Mouse (Mus musculus) heart, postnatal 0 days (tissue): ENCODE data around the gene Plin2. TPM values are rescaled to one million over a fixed set of nuclear protein-coding genes. Genes with fewer than 3 reads are reported as not detected.

Experiments
- ATAC-seq: fragments of 200-750 bp; cut with Nextera tagmentation; 2 replicates; pipeline ENCODE4 v1.8.0; 2017; ENCODE audit warnings: low read depth, moderate number of reproducible peaks, moderate library complexity; ENCODE audit not compliant: insufficient read depth
- DNase-seq: peaks from one replicate; pipeline ENCODE4 v3.0.0-alpha.2; 2016; ENCODE audit warnings: low spot score
- H3K27ac ChIP-seq: fragments of 300-500 bp; sonication (generic); 2 replicates; pipeline ENCODE4 v1.5.1; 2014; ENCODE audit warnings: low read depth, mild to moderate bottlenecking
- H3K27me3 ChIP-seq: fragments of 300-500 bp; sonication (generic); 2 replicates; pipeline ENCODE4 v1.6.1; 2014; ENCODE audit warnings: low read length, mixed read lengths; ENCODE audit not compliant: control insufficient read depth, insufficient read depth
- H3K36me3 ChIP-seq: fragments of 300-500 bp; sonication (generic); replicated peaks from 2 replicates; pipeline ENCODE4 v1.6.1; 2014; ENCODE audit warnings: low read length, mixed read lengths; ENCODE audit not compliant: control insufficient read depth, insufficient read depth
- H3K4me1 ChIP-seq: fragments of 300-500 bp; sonication (generic); 2 replicates; pipeline ENCODE4 v1.6.1; 2014; ENCODE audit warnings: antibody characterized with exemption; ENCODE audit not compliant: control insufficient read depth, insufficient read depth
- H3K4me2 ChIP-seq: fragments of 300-500 bp; sonication (generic); 2 replicates; pipeline ENCODE4 v1.6.1; 2014; ENCODE audit warnings: low read depth, mild to moderate bottlenecking, low read length, moderate library complexity
- H3K4me3 ChIP-seq: fragments of 300-500 bp; sonication (generic); 2 replicates; pipeline ENCODE4 v1.5.1; 2014; ENCODE audit warnings: low read depth, low read length
- H3K9ac ChIP-seq: fragments of 300-500 bp; sonication (generic); replicated peaks from 2 replicates; pipeline ENCODE4 v1.6.1; 2014; ENCODE audit warnings: low read depth, low read length, mixed read lengths
- H3K9me3 ChIP-seq: fragments of 300-500 bp; sonication (generic); replicated peaks from 2 replicates; pipeline ENCODE4 v1.6.1; 2016; ENCODE audit warnings: low read length; ENCODE audit not compliant: control insufficient read depth
- CTCF ChIP-seq: IDR thresholded peaks from 2 replicates; pipeline ENCODE4 v1.5.1; 2016; ENCODE audit warnings: antibody characterized with exemption, control low read depth, low read depth
- EP300 ChIP-seq: IDR thresholded peaks from 2 replicates; pipeline ENCODE4 v1.6.1; 2016; ENCODE audit warnings: antibody characterized with exemption, low read depth
- WGBS: fragments of 180-500 bp; shearing (Covaris S2); extraction: QIAGEN DNeasy Blood & Tissue Kit; methylation state at CpG from one replicate; pipeline ENCODE4 v1.1.7; 2014; 5-methylcytosine and 5-hydroxymethylcytosine counted together
- polyA plus RNA-seq: library from polyadenylated mRNA; unstranded; fragments of >200 nt; fragmentation: Nextera tagmentation; extraction: Ambion mirVana; gene quantifications from 2 replicates; pipeline ENCODE4 v1.2.1, GENCODE M21; 2015
- total RNA-seq: library from RNA; depleted of rRNA; stranded (reverse); fragments of >200 nt; gene quantifications from 2 replicates; pipeline ENCODE4 v1.2.3, GENCODE M21; 2014; ENCODE audit warnings: low replicate concordance

Plin2 gene
- total and polyA plus RNA-seq, 2 experiments from 2014 or later = 63.9 to 92.3 TPM

DNA sequence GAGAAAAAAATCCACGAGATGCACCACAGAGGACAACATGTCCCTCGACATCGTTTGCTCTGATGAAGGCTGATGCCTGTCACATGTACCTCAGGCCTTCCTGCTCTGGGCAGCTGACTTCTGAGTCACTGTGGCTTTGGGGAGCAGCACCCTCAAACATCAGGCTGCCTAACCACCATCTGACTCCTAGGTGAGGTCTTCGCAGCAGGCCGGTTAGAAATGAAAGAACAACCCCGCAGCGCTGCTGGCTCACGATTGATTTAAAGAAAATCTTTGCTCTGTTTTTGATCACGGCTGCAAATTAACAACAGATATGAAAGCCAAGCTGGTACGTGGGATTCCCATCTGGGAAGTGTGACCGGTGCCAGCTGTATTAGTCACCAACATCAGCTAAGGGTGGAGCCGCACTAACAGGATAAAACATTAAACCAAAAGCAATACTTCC lies 42.9 kb upstream of the Plin2 start:
- no peak for ATAC-seq
- H3K4me1 ChIP-seq = 0 out of 2 replicates have a peak, but pooled peaks cover 8% of the 10 kb centered on the region
- peak overlapping the region; percentile 67; the same call in 1 of the 2 replicates for H3K27ac ChIP-seq
- H3K27me3 ChIP-seq = no peaks in the 10 kb centered on the region
- no peak for TF ChIP-seq CTCF
- no peak for TF ChIP-seq EP300
- 0 out of 2 replicates have a peak overlapping the region, but pooled peaks have one; percentile 20 for H3K9ac ChIP-seq
- H3K9me3 ChIP-seq = no peaks in the 10 kb centered on the region
- H3K36me3 ChIP-seq = no peaks in the 10 kb centered on the region
- WGBS = 71% methylated on average over 12 of the region's 12 CpGs
- no peak for DNase-seq
- 0 out of 2 replicates have a peak overlapping the region, but pooled peaks have one; percentile 25 for H3K4me2 ChIP-seq
- H3K4me3 ChIP-seq = no peak overlapping the region

GRCm38 (mm10) chr4:86710666-86711215 lies 40.9 kb upstream of the Plin2 start:
- H3K36me3 ChIP-seq = no peaks in the 10 kb centered on the region
- H3K4me3 ChIP-seq = no peak overlapping the region
- peak overlapping the region; percentile 53 for H3K27ac ChIP-seq
- 63% methylated on average over 4 of the region's 4 CpGs for WGBS
- DNase-seq = no peak
- H3K4me1 ChIP-seq = no peaks in the 10 kb centered on the region
- H3K27me3 ChIP-seq = no peaks in the 10 kb centered on the region
- no peak overlapping the region for H3K9ac ChIP-seq
- H3K9me3 ChIP-seq = no peaks in the 10 kb centered on the region
- no peak for ATAC-seq
- H3K4me2 ChIP-seq = no peak overlapping the region
- no peak for TF ChIP-seq CTCF
- no peak for TF ChIP-seq EP300

DNA sequence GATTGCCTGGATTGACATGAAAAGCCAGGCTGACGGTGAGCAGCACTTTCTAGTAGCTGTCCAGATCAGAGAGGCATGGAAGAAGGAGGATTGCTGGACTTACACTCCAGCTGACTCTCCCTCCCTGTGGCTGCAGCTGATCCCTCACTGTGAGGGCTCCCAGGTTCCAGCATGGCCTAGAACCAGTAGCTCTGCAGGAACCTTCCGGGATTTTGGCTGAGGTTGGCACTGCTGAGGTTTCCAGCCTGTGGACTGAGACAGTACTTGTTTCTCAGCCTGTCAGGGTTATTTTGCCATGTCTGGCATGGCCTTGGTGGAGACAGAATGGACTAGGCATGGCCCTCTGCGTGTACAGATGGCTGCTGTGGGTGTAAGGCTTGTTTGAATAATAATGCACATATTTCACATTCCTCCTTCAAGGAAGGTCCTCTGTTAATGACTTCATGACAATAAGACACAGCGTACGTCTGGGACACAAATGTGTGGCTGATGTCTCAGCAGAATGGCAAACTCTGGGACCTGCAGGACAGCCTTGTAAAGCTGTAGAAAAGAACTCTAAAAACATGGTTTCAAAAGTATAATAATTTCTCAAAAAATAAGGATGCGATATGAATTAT lies 40.3 kb upstream of the Plin2 start:
- Histone ChIP-seq H3K9me3 (no peaks in the 10 kb centered on the region), H3K4me3 (no peak overlapping the region), H3K27ac (no peak overlapping the region), H3K27me3 (no peaks in the 10 kb centered on the region), H3K4me1 (no peaks in the 10 kb centered on the region), H3K36me3 (no peaks in the 10 kb centered on the region), H3K4me2 (no peak overlapping the region), H3K9ac (no peak overlapping the region)
- no peak for ATAC-seq
- DNase-seq = no peak
- TF ChIP-seq EP300 = no peak
- 69% methylated on average over 6 of the region's 6 CpGs for WGBS

- H3K4me1 ChIP-seq = no peaks in the 10 kb centered on the region
- H3K4me3 ChIP-seq = no peak overlapping the region
- H3K9me3 ChIP-seq = no peaks in the 10 kb centered on the region
- TF ChIP-seq CTCF (no peak), EP300 (no peak)
- H3K4me2 ChIP-seq = no peak overlapping the region
- no peak for DNase-seq
- no peak overlapping the region for H3K9ac ChIP-seq
- no peak overlapping the region for H3K27ac ChIP-seq
- no peak for ATAC-seq
- H3K36me3 ChIP-seq = no peaks in the 10 kb centered on the region
- 37% methylated on average over 1 of the region's 1 CpGs for WGBS
- H3K27me3 ChIP-seq = no peaks in the 10 kb centered on the region
Observed at GRCm38 (mm10) chr4:86708801-86709200, 38.9 kb upstream of the Plin2 start.

DNA sequence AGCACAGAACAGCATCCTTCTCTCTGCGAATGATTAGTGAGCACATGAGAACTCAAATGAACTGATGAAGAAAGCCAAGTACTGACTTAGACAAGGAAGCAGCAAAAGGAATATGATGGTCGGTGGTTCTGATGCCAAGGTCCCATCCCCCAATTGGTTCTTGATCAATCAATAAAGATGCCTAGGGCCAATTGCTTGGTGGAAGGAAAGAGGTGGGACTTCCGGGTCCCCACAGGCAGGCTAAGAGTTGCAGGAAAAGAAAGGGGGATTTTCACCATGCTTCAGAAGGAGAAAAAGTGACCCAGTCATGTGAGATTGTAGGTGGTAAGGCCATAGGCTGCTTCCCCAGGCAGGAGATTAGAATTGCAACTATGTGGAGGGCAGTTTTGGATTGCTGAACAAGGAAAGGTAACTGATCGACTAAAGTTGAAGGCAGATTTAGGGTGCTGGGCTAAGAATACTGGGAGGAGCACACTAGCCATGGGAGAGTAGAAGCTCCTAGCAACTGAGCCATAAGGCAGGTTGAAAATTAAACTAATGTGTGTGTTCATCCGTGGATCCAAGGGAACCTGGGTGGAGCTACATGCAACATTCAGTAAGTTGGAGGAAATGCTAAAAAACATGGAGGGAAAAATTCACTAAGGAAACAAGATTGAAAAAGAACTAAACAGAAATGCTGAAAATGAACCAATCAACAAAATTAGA lies 29.5 kb upstream of the Plin2 start:
- WGBS = 62% methylated on average over 5 of the region's 5 CpGs
- DNase-seq (no peak), ATAC-seq (no peak)
- H3K9ac ChIP-seq = no peak overlapping the region
- H3K4me2 ChIP-seq = no peak overlapping the region
- no peaks in the 10 kb centered on the region for H3K9me3 ChIP-seq
- H3K4me3 ChIP-seq = no peak overlapping the region
- no peaks in the 10 kb centered on the region for H3K4me1 ChIP-seq
- H3K27ac ChIP-seq = no peak overlapping the region
- H3K36me3 ChIP-seq = no peaks in the 10 kb centered on the region
- no peaks in the 10 kb centered on the region for H3K27me3 ChIP-seq
- no peak for TF ChIP-seq CTCF
